Mouse (Mus musculus): ENCODE measurements around the gene Tceal7. TPM values are rescaled to one million over a fixed set of nuclear protein-coding genes. Genes with fewer than 3 reads are reported as not detected.
A peak's percentile ranks its signal among the peaks of the same experiment; 100 is the strongest.
"Not testable (repeated sequence)": the region's sequence is repeated elsewhere in the genome, so short reads cannot be mapped to it uniquely, and the experiment has no call there.

The Tceal7 gene
- total and polyA plus RNA-seq, 3 experiments, result not detected

GRCm38 (mm10) chrX:136267720-136268119, 53.1 kb downstream of the Tceal7 start:
- dilution Hi-C loops (cut with MboI; ENCODE audit: extremely low pct_ligation_motif_present, extremely low pct_unique_long_range_greater_than_20kb, low sequenced_read_pairs) (no loop called here), in situ Hi-C loops (cut with MboI; ENCODE audit: low pct_ligation_motif_present, low pct_unique_long_range_greater_than_20kb, low sequenced_read_pairs) (no loop called here)
- no peaks in the 10 kb centered on the region for H3K79me2 ChIP-seq (replicated peaks; ENCODE audit: control insufficient read depth, extremely low read depth, insufficient read depth, poor library complexity, severe bottlenecking)
- peaks cover 0 to 10% of the 10 kb centered on the region in 2 experiments for H3K36me3 ChIP-seq (replicated peaks in 1 of 2; ENCODE audit: control insufficient read depth in 1 of 2, insufficient read depth in 1 of 2, low read length in 1 of 2)
- no peak for DNase-seq (ENCODE audit: extremely low read depth)
- H3K4me2 ChIP-seq (ENCODE audit: insufficient read depth, low read depth, poor library complexity, severe bottlenecking), result no peak overlapping the region
- H3K4me1 ChIP-seq (ENCODE audit: control insufficient read depth in 1 of 2, insufficient read depth in 2 of 2), result peaks cover 6 to 7% of the 10 kb centered on the region in 2 experiments
- H3K9ac ChIP-seq (ENCODE audit: insufficient read depth, low read depth), result no peak overlapping the region
- TF ChIP-seq MEF2A (IDR thresholded peaks at IDR 0.05; ENCODE audit: borderline replicate concordance, low read depth, low read length) (no peak), CHD2 (IDR thresholded peaks at IDR 0.05; ENCODE audit: low read length) (no peak), USF1 (IDR thresholded peaks at IDR 0.05; ENCODE audit: low read depth, low read length) (no peak), SMC3 (IDR thresholded peaks at IDR 0.05; ENCODE audit: low read depth, low read length) (no peak), PAX5 (IDR thresholded peaks at IDR 0.05; ENCODE audit: low read length) (no peak), TBP (conservative IDR thresholded peaks at IDR 0.05; ENCODE audit: low read depth, low read length) (no peak)
- no peak overlapping the region for H3K4me3 ChIP-seq (replicated peaks in 1 of 3; ENCODE audit: low read depth in 2 of 3, low read length in 2 of 3, poor library complexity in 1 of 3)
- H3K27me3 ChIP-seq (replicated peaks), result no peaks in the 10 kb centered on the region
- H3K9me3 ChIP-seq (replicated peaks; ENCODE audit: low read length), result no peaks in the 10 kb centered on the region
- no peak overlapping the region for H3K27ac ChIP-seq (ENCODE audit: insufficient read depth, low read depth)

GRCm38 (mm10) chrX:136268173-136268572, 53.6 kb downstream of the Tceal7 start:
- no peak overlapping the region for H3K9ac ChIP-seq (ENCODE audit: insufficient read depth, low read depth)
- in situ Hi-C loops (cut with MboI; ENCODE audit: low pct_ligation_motif_present, low pct_unique_long_range_greater_than_20kb, low sequenced_read_pairs), result no loop called here
- H3K79me2 ChIP-seq (replicated peaks; ENCODE audit: control insufficient read depth, extremely low read depth, insufficient read depth, poor library complexity, severe bottlenecking), result no peaks in the 10 kb centered on the region
- H3K4me3 ChIP-seq (replicated peaks in 1 of 3; ENCODE audit: low read depth in 2 of 3, low read length in 2 of 3, poor library complexity in 1 of 3), result no peak overlapping the region
- no peak overlapping the region for H3K27ac ChIP-seq (ENCODE audit: insufficient read depth, low read depth)
- dilution Hi-C loops (cut with MboI; ENCODE audit: extremely low pct_ligation_motif_present, extremely low pct_unique_long_range_greater_than_20kb, low sequenced_read_pairs), result no loop called here
- H3K36me3 ChIP-seq (replicated peaks in 1 of 2; ENCODE audit: control insufficient read depth in 1 of 2, insufficient read depth in 1 of 2, low read length in 1 of 2), result peaks cover 0 to 10% of the 10 kb centered on the region in 2 experiments
- peaks cover 6 to 7% of the 10 kb centered on the region in 2 experiments for H3K4me1 ChIP-seq (ENCODE audit: control insufficient read depth in 1 of 2, insufficient read depth in 2 of 2)
- no peak overlapping the region for H3K4me2 ChIP-seq (ENCODE audit: insufficient read depth, low read depth, poor library complexity, severe bottlenecking)
- TF ChIP-seq ELF1 (IDR thresholded peaks at IDR 0.05; ENCODE audit: low read depth, low read length) (no peak), USF2 (conservative IDR thresholded peaks at IDR 0.05; ENCODE audit: low read depth, low read length) (no peak), POLR2AphosphoS2 (IDR thresholded peaks at IDR 0.05; ENCODE audit: low read depth, low read length) (no peak), SMC3 (IDR thresholded peaks at IDR 0.05; ENCODE audit: low read depth, low read length) (no peak), RCOR1 (conservative IDR thresholded peaks at IDR 0.05; ENCODE audit: low read depth, low read length) (no peak)
- no peaks in the 10 kb centered on the region for H3K27me3 ChIP-seq (replicated peaks)
- DNase-seq (ENCODE audit: extremely low read depth), result no peak
- H3K9me3 ChIP-seq (replicated peaks; ENCODE audit: low read length), result no peaks in the 10 kb centered on the region

DNA sequence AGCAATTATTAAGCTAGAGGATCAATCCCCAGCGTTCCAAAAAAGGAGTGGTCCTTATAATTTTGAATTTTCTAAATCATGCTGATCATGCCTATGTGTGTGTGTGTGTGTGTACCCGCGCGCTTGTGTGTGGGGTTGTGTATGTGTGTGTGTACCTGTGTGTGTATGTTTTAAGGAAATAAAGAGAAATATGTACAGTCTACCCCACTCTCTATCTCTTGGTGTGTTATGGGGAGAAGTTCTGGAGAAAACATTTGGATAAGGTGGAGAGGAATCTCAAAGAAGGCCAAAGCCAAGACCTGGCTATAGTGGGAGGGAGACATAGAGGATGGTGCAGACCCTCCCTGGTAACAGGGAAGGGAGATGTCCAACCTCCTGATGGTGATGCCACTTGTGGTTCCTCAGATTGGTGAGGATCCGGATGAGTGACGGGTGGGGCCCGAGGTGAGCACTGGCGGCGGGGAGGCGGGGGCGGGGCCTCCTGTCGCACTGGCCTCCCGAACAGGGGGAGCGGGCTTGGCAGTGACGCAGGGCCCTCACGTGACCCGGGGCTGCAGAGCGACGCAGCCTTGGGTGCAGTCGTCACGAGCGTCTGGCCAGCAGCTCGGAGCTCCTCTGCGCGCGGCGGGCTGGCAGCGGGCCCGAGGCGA, 55.3 kb downstream of the Tceal7 start, which contains the start of gene Bex3:
Gene Bex3, plus strand, starts transcription at position 511 of the 650 bp plus-strand sequence.
- H3K4me1 ChIP-seq (ENCODE audit: control insufficient read depth in 1 of 2, insufficient read depth in 2 of 2); H3K79me2 ChIP-seq (replicated peaks; ENCODE audit: control insufficient read depth, extremely low read depth, insufficient read depth, poor library complexity, severe bottlenecking); dilution Hi-C loops (cut with MboI; ENCODE audit: extremely low pct_ligation_motif_present, extremely low pct_unique_long_range_greater_than_20kb, low sequenced_read_pairs); DNase-seq (ENCODE audit: extremely low read depth); H3K27me3 ChIP-seq (replicated peaks); in situ Hi-C loops (cut with MboI; ENCODE audit: low pct_ligation_motif_present, low pct_unique_long_range_greater_than_20kb, low sequenced_read_pairs); H3K27ac ChIP-seq (ENCODE audit: insufficient read depth, low read depth); H3K9me3 ChIP-seq (replicated peaks; ENCODE audit: low read length): not testable (repeated sequence)
- Histone ChIP-seq H3K4me2 (ENCODE audit: insufficient read depth, low read depth, poor library complexity, severe bottlenecking) (peak within 1 kb of the TSS; percentile 60; the same call in 1 of the 2 replicates), H3K9ac (ENCODE audit: insufficient read depth, low read depth) (peak within 1 kb of the TSS; percentile 66), H3K36me3 (replicated peaks in 1 of 2; ENCODE audit: control insufficient read depth in 1 of 2, insufficient read depth in 1 of 2, low read length in 1 of 2) (peaks cover 0 to 10% of the 10 kb centered on the region in 2 experiments), H3K4me3 (replicated peaks in 1 of 3; ENCODE audit: low read depth in 2 of 3, low read length in 2 of 3, poor library complexity in 1 of 3) (peak within 1 kb of the TSS; percentile 20 to 65 (median 38))

DNA sequence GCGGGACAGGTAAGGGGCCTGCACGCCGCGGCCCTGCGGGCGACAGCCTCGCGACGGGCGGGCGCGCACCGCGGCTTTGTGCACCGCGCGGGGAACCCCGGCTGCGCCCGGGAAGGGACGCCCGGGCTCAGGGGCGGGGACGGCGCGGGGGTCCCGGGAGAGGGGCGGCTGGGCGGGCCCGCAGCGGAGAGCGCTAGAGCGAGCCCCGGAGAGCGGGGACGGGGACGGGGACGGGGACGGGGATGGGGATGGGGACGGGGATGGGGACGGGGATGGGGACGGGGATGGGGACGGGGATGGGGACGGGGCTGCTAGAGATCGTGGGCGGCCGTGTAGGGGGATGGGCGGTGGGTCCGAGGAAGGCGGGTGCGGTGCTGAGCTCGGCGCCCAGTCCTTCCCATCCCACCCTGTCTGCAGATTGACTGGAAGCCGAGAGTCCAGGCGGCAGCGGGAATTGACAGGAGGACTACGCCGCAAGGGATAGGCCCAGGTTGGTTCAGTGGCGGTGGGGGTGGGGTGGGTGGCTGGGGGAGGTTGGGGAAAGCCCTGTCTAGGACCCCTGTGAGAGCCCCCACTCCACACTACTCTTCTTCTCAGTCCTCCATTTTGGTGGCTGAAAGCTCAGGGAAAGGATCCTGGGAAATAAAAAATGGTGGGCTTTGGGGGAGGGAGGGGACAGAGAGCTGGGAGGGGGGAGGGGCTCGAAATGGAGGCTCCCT, 56.0 kb downstream of the Tceal7 start:
- dilution Hi-C loops (cut with MboI; ENCODE audit: extremely low pct_ligation_motif_present, extremely low pct_unique_long_range_greater_than_20kb, low sequenced_read_pairs), result not testable (repeated sequence)

More for the DNA sequence above, 56.0 kb downstream of the Tceal7 start:
- in situ Hi-C loops (cut with MboI; ENCODE audit: low pct_ligation_motif_present, low pct_unique_long_range_greater_than_20kb, low sequenced_read_pairs); H3K9me3 ChIP-seq (replicated peaks; ENCODE audit: low read length); H3K4me1 ChIP-seq (ENCODE audit: control insufficient read depth in 1 of 2, insufficient read depth in 2 of 2); H3K79me2 ChIP-seq (replicated peaks; ENCODE audit: control insufficient read depth, extremely low read depth, insufficient read depth, poor library complexity, severe bottlenecking); H3K27ac ChIP-seq (ENCODE audit: insufficient read depth, low read depth); H3K27me3 ChIP-seq (replicated peaks): not testable (repeated sequence)
- Histone ChIP-seq H3K4me3 (replicated peaks in 1 of 3; ENCODE audit: low read depth in 2 of 3, low read length in 2 of 3, poor library complexity in 1 of 3) (peak overlapping the region in 2 of 3 experiments; percentile 38 to 65), H3K4me2 (ENCODE audit: insufficient read depth, low read depth, poor library complexity, severe bottlenecking) (peak overlapping the region; percentile 60; the same call in 1 of the 2 replicates), H3K36me3 (replicated peaks in 1 of 2; ENCODE audit: control insufficient read depth in 1 of 2, insufficient read depth in 1 of 2, low read length in 1 of 2) (peaks cover 0 to 10% of the 10 kb centered on the region in 2 experiments), H3K9ac (ENCODE audit: insufficient read depth, low read depth) (peak overlapping the region; percentile 66)
- DNase-seq (ENCODE audit: extremely low read depth), result peak; percentile 31

All from CH12.LX (cell line).